Mouse (Mus musculus) left cerebral cortex, postnatal 14 days (tissue): Measurements from ENCODE around the gene Ilvbl. TPM values are rescaled to one million over a fixed set of nuclear protein-coding genes. Genes with fewer than 3 reads are reported as not detected.

Source experiments
- microRNA-seq, 2 experiments: library from miRNA; unstranded; fragments of <30 nt; microRNA quantifications; one replicate each; pipeline ENCODE4 v1.2.0; 2022
- total RNA-seq, 2 experiments: library from RNA; stranded (reverse); gene quantifications; 2 replicates each; pipeline ENCODE4 v1.2.3; 2021

Gene Ilvbl
- total RNA-seq, 2 experiments from 2014 or later = 18.2 to 27.4 TPM

Small RNA genes within 50 kb of the gene (microRNA-seq; reads per million reads assigned to microRNA genes)
- gene Gm27541 = 0 reads per million in 2 experiments

Other genes with a start within 250 kb of the Ilvbl start
- 100 to 1,000 TPM; 290 to 296 TPM for gene Agpat3, start 221.9 kb upstream of the Ilvbl start, total RNA-seq
- gene Rrp1, start 161.3 kb upstream of the Ilvbl start, total RNA-seq = 100 to 1,000 TPM; 355 to 365 TPM
- 10 to 100 TPM; 35.9 to 39.2 TPM for gene Cstb, start 148.7 kb upstream of the Ilvbl start, total RNA-seq
- gene Pdxk, start 109.4 kb upstream of the Ilvbl start, total RNA-seq = 10 to 100 TPM; 92.2 to 92.3 TPM
- not detected for gene Olfr1358, start 56.9 kb upstream of the Ilvbl start, total RNA-seq
- 1 to 10 TPM; 3.6 to 5.1 TPM for gene Syde1, start 17.6 kb downstream of the Ilvbl start, total RNA-seq
- gene Olfr1357, start 43.7 kb downstream of the Ilvbl start, total RNA-seq = not detected
- not detected for gene Casp14, start 143.9 kb downstream of the Ilvbl start, total RNA-seq
- under 1 TPM; 0.46 to 0.51 TPM for gene Ccdc105, start 178.7 kb downstream of the Ilvbl start, total RNA-seq
- 10 to 100 TPM; 13.2 to 13.4 TPM for gene Slc1a6, start 206.2 kb downstream of the Ilvbl start, total RNA-seq